Mouse (Mus musculus) intestine, embryonic 16.5 days (tissue): Measurements from ENCODE around the gene Rasgrp3. TPM values are rescaled to one million over a fixed set of nuclear protein-coding genes. Genes with fewer than 3 reads are reported as not detected.

Source experiments
- ATAC-seq: fragments of 200-750 bp; cut with Nextera tagmentation; 2 replicates; pipeline ENCODE4 v1.8.0; 2017; ENCODE audit warnings: moderate TSS enrichment, moderate library complexity
- H3K27ac ChIP-seq: fragments of 300-500 bp; sonication (generic); 2 replicates; pipeline ENCODE4 v1.5.1; 2014; ENCODE audit warnings: mild to moderate bottlenecking, low read length
- H3K27me3 ChIP-seq: fragments of 300-500 bp; sonication (generic); replicated peaks from 2 replicates; pipeline ENCODE4 v1.6.1; 2014; ENCODE audit warnings: low read length, control low read depth, mixed read lengths; ENCODE audit not compliant: control insufficient read depth, insufficient read depth
- H3K36me3 ChIP-seq: fragments of 300-500 bp; sonication (generic); 2 replicates; pipeline ENCODE4 v1.6.1; 2014; ENCODE audit warnings: low read length, control low read depth; ENCODE audit not compliant: control insufficient read depth, insufficient read depth
- H3K4me1 ChIP-seq: fragments of 300-500 bp; sonication (generic); 2 replicates; pipeline ENCODE4 v1.6.1; 2014; ENCODE audit warnings: low read length, control low read depth, mixed read lengths; ENCODE audit not compliant: control insufficient read depth, insufficient read depth
- H3K4me2 ChIP-seq: fragments of 300-500 bp; sonication (generic); 2 replicates; pipeline ENCODE4 v1.6.1; 2014; ENCODE audit warnings: low read depth, low read length, control low read depth
- H3K4me3 ChIP-seq: fragments of 300-500 bp; sonication (generic); 2 replicates; pipeline ENCODE4 v1.5.1; 2014; ENCODE audit warnings: mild to moderate bottlenecking, low read length
- H3K9ac ChIP-seq: fragments of 300-500 bp; sonication (generic); 2 replicates; pipeline ENCODE4 v1.6.1; 2014; ENCODE audit warnings: low read depth, low read length
- H3K9me3 ChIP-seq: fragments of 300-500 bp; sonication (generic); 2 replicates; pipeline ENCODE4 v1.6.1; 2016; ENCODE audit warnings: low read length, control low read depth; ENCODE audit not compliant: control insufficient read depth
- WGBS: fragments of 180-500 bp; shearing (Covaris S2); extraction: QIAGEN DNeasy Blood & Tissue Kit; methylation state at CpG from one replicate; pipeline ENCODE4 v1.1.7; 2014; 5-methylcytosine and 5-hydroxymethylcytosine counted together
- polyA plus RNA-seq: library from polyadenylated mRNA; unstranded; fragments of >200 nt; fragmentation: Nextera tagmentation; extraction: Ambion mirVana; gene quantifications from 2 replicates; pipeline ENCODE4 v1.2.1, GENCODE M21; 2015

The Rasgrp3 gene
- polyA plus RNA-seq, 1 experiment from 2014 or later = 10.7 TPM

- ATAC-seq = no peak
- no peak overlapping the region for H3K27ac ChIP-seq
- 59% methylated on average over 6 of the region's 6 CpGs for WGBS
- no peaks in the 10 kb centered on the region for H3K4me1 ChIP-seq
- H3K9me3 ChIP-seq = no peaks in the 10 kb centered on the region
- H3K9ac ChIP-seq = no peak overlapping the region
- peak overlapping the region; percentile 6 for H3K4me3 ChIP-seq
- no peaks in the 10 kb centered on the region for H3K36me3 ChIP-seq
- H3K4me2 ChIP-seq = no peak overlapping the region
- no peaks in the 10 kb centered on the region for H3K27me3 ChIP-seq
These were observed 1.1 kb downstream of the Rasgrp3 start for GRCm38 (mm10) chr17:75436819-75437218.

GRCm38 (mm10) chr17:75437239-75437750, 1.6 kb downstream of the Rasgrp3 start:
- ATAC-seq = no peak
- Histone ChIP-seq H3K4me1 (no peaks in the 10 kb centered on the region), H3K9ac (0 out of 2 replicates have a peak overlapping the region, but pooled peaks have one; percentile 10), H3K9me3 (no peaks in the 10 kb centered on the region), H3K27ac (0 out of 2 replicates have a peak overlapping the region, but pooled peaks have one; percentile 18), H3K36me3 (no peaks in the 10 kb centered on the region), H3K4me3 (peak overlapping the region; percentile 12), H3K4me2 (no peak overlapping the region), H3K27me3 (no peaks in the 10 kb centered on the region)
- WGBS = 67% methylated on average over 11 of the region's 11 CpGs

GRCm38 (mm10) chr17:75438162-75438561, 2.5 kb downstream of the Rasgrp3 start:
- no peaks in the 10 kb centered on the region for H3K4me1 ChIP-seq
- H3K27me3 ChIP-seq = no peaks in the 10 kb centered on the region
- H3K9me3 ChIP-seq = no peaks in the 10 kb centered on the region
- no peak overlapping the region for H3K4me2 ChIP-seq
- peak; percentile 78 for ATAC-seq
- H3K9ac ChIP-seq = no peak overlapping the region
- H3K4me3 ChIP-seq = no peak overlapping the region
- H3K36me3 ChIP-seq = no peaks in the 10 kb centered on the region
- WGBS = 39% methylated on average over 5 of the region's 5 CpGs
- no peak overlapping the region for H3K27ac ChIP-seq

- H3K27ac ChIP-seq = no peak overlapping the region
- no peak for ATAC-seq
- no peak overlapping the region for H3K4me2 ChIP-seq
These were observed 3.4 kb downstream of the Rasgrp3 start for GRCm38 (mm10) chr17:75439062-75439461.

GRCm38 (mm10) chr17:75440619-75441018, 4.9 kb downstream of the Rasgrp3 start:
- Histone ChIP-seq H3K27ac (no peak overlapping the region), H3K9ac (no peak overlapping the region), H3K27me3 (no peaks in the 10 kb centered on the region), H3K9me3 (no peaks in the 10 kb centered on the region), H3K4me3 (no peak overlapping the region), H3K4me1 (no peaks in the 10 kb centered on the region), H3K36me3 (no peaks in the 10 kb centered on the region), H3K4me2 (no peak overlapping the region)
- WGBS = 48% methylated on average over 7 of the region's 7 CpGs
- no peak for ATAC-seq

More at GRCm38 (mm10) chr17:75439062-75439461, 3.4 kb downstream of the Rasgrp3 start:
- no peaks in the 10 kb centered on the region for H3K9me3 ChIP-seq
- H3K27me3 ChIP-seq = no peaks in the 10 kb centered on the region
- H3K9ac ChIP-seq = no peak overlapping the region
- no peaks in the 10 kb centered on the region for H3K4me1 ChIP-seq
- 82% methylated on average over 14 of the region's 14 CpGs for WGBS
- no peak overlapping the region for H3K4me3 ChIP-seq
- H3K36me3 ChIP-seq = no peaks in the 10 kb centered on the region

- ATAC-seq = no peak
These were observed 5.6 kb downstream of the Rasgrp3 start for GRCm38 (mm10) chr17:75441260-75441830.

GRCm38 (mm10) chr17:75442352-75442751, 6.7 kb downstream of the Rasgrp3 start:
- Histone ChIP-seq H3K9ac (no peak overlapping the region), H3K36me3 (no peaks in the 10 kb centered on the region), H3K27me3 (no peaks in the 10 kb centered on the region), H3K4me2 (no peak overlapping the region), H3K4me1 (no peaks in the 10 kb centered on the region), H3K9me3 (no peaks in the 10 kb centered on the region), H3K27ac (no peak overlapping the region), H3K4me3 (no peak overlapping the region)
- 83% methylated on average over 3 of the region's 8 CpGs for WGBS
- ATAC-seq = no peak

More at GRCm38 (mm10) chr17:75441260-75441830, 5.6 kb downstream of the Rasgrp3 start:
- Histone ChIP-seq H3K9me3 (no peaks in the 10 kb centered on the region), H3K4me1 (no peaks in the 10 kb centered on the region), H3K27me3 (no peaks in the 10 kb centered on the region), H3K4me2 (no peak overlapping the region), H3K27ac (no peak overlapping the region), H3K9ac (no peak overlapping the region), H3K36me3 (no peaks in the 10 kb centered on the region), H3K4me3 (no peak overlapping the region)
- WGBS = 47% methylated on average over 5 of the region's 5 CpGs

- H3K36me3 ChIP-seq = no peaks in the 10 kb centered on the region
- no peaks in the 10 kb centered on the region for H3K9me3 ChIP-seq
- no peak for ATAC-seq
- H3K9ac ChIP-seq = no peak overlapping the region
- WGBS = 71% methylated on average over 6 of the region's 6 CpGs
- no peak overlapping the region for H3K27ac ChIP-seq
- H3K4me3 ChIP-seq = no peak overlapping the region
- H3K27me3 ChIP-seq = no peaks in the 10 kb centered on the region
- no peak overlapping the region for H3K4me2 ChIP-seq
- H3K4me1 ChIP-seq = no peaks in the 10 kb centered on the region
These were observed 7.4 kb downstream of the Rasgrp3 start for GRCm38 (mm10) chr17:75443064-75443621.

- Histone ChIP-seq H3K36me3 (no peaks in the 10 kb centered on the region), H3K4me2 (no peak overlapping the region), H3K9ac (no peak overlapping the region), H3K4me1 (no peaks in the 10 kb centered on the region), H3K27ac (no peak overlapping the region), H3K9me3 (no peaks in the 10 kb centered on the region), H3K27me3 (no peaks in the 10 kb centered on the region), H3K4me3 (no peak overlapping the region)
- no peak for ATAC-seq
- WGBS = 93% methylated on average over 3 of the region's 3 CpGs
These were observed 12.6 kb downstream of the Rasgrp3 start for GRCm38 (mm10) chr17:75448257-75448656.
